Mouse (Mus musculus): Measurements from ENCODE around the gene Cyp24a1. TPM values are rescaled to one million over a fixed set of nuclear protein-coding genes. Genes with fewer than 3 reads are reported as not detected.

The Cyp24a1 gene
- not detected in 2 replicates for polyA plus RNA-seq (2015; fragmentation: Nextera tagmentation; extraction: Ambion mirVana)

- Histone ChIP-seq H3K27ac (no peak within 1 kb of the TSS), H3K9me3 (no peaks in the 10 kb centered on the region), H3K9ac (no peak within 1 kb of the TSS), H3K4me1 (peaks cover 16% of the 10 kb centered on the region), H3K27me3 (peaks cover 81% of the 10 kb centered on the region), H3K36me3 (no peaks in the 10 kb centered on the region), H3K4me2 (peak within 1 kb of the TSS; percentile 55), H3K4me3 (peak within 1 kb of the TSS; percentile 31)
- no peak for ATAC-seq (ENCODE audit: insufficient number of reproducible peaks, insufficient read depth, low FRiP score, low TSS enrichment, low read depth)
- WGBS = under 1% methylated on average over 36 of the region's 36 CpGs
Observed at GRCm38 (mm10) chr2:170497091-170497566, at the start of gene Cyp24a1. Gene Cyp24a1, minus strand, starts transcription at chr2:170497145.

- H3K4me2 ChIP-seq = no peak overlapping the region
- no peak overlapping the region for H3K9ac ChIP-seq
- H3K4me1 ChIP-seq = peaks cover 32% of the 10 kb centered on the region
- H3K36me3 ChIP-seq = no peaks in the 10 kb centered on the region
- no peak overlapping the region for H3K27ac ChIP-seq
- no peak for ATAC-seq (ENCODE audit: insufficient number of reproducible peaks, insufficient read depth, low FRiP score, low TSS enrichment, low read depth)
- no peak overlapping the region for H3K4me3 ChIP-seq
- 55% methylated on average over 4 of the region's 4 CpGs for whole genome bisulfite sequencing
- H3K9me3 ChIP-seq = no peaks in the 10 kb centered on the region
- no peaks in the 10 kb centered on the region for H3K27me3 ChIP-seq
Observed at GRCm38 (mm10) chr2:170545745-170546144, 48.8 kb upstream of the Cyp24a1 start.

GRCm38 (mm10) chr2:170544950-170545349 is 48.0 kb upstream of the Cyp24a1 start:
- H3K27ac ChIP-seq = no peak overlapping the region
- ATAC-seq (ENCODE audit: insufficient number of reproducible peaks, insufficient read depth, low FRiP score, low TSS enrichment, low read depth) = no peak
- H3K9ac ChIP-seq = no peak overlapping the region
- H3K4me2 ChIP-seq = no peak overlapping the region
- H3K9me3 ChIP-seq = no peaks in the 10 kb centered on the region
- H3K36me3 ChIP-seq = no peaks in the 10 kb centered on the region
- no peak overlapping the region for H3K4me3 ChIP-seq
- 76% methylated on average over 7 of the region's 7 CpGs for WGBS
- peaks cover 27% of the 10 kb centered on the region for H3K4me1 ChIP-seq
- H3K27me3 ChIP-seq = no peaks in the 10 kb centered on the region

GRCm38 (mm10) chr2:170544159-170544558 is 47.2 kb upstream of the Cyp24a1 start:
- H3K27me3 ChIP-seq = no peaks in the 10 kb centered on the region
- H3K4me1 ChIP-seq = peaks cover 21% of the 10 kb centered on the region
- H3K27ac ChIP-seq = no peak overlapping the region
- H3K9ac ChIP-seq = no peak overlapping the region
- no peaks in the 10 kb centered on the region for H3K36me3 ChIP-seq
- H3K9me3 ChIP-seq = no peaks in the 10 kb centered on the region
- H3K4me3 ChIP-seq = no peak overlapping the region
- WGBS = 74% methylated on average over 3 of the region's 3 CpGs
- no peak for ATAC-seq (ENCODE audit: insufficient number of reproducible peaks, insufficient read depth, low FRiP score, low TSS enrichment, low read depth)
- H3K4me2 ChIP-seq = no peak overlapping the region

- WGBS = 60% methylated on average over 5 of the region's 5 CpGs
- Histone ChIP-seq H3K4me3 (no peak overlapping the region), H3K9me3 (no peaks in the 10 kb centered on the region), H3K27me3 (no peaks in the 10 kb centered on the region), H3K27ac (no peak overlapping the region), H3K9ac (no peak overlapping the region), H3K4me1 (peaks cover 21% of the 10 kb centered on the region), H3K36me3 (no peaks in the 10 kb centered on the region), H3K4me2 (no peak overlapping the region)
- ATAC-seq (ENCODE audit: insufficient number of reproducible peaks, insufficient read depth, low FRiP score, low TSS enrichment, low read depth) = no peak
Observed at GRCm38 (mm10) chr2:170543625-170544024, 46.7 kb upstream of the Cyp24a1 start.

- Histone ChIP-seq H3K27ac (no peak overlapping the region), H3K9ac (no peak overlapping the region), H3K4me1 (no peaks in the 10 kb centered on the region), H3K4me3 (no peak overlapping the region), H3K36me3 (no peaks in the 10 kb centered on the region), H3K27me3 (no peaks in the 10 kb centered on the region), H3K4me2 (no peak overlapping the region), H3K9me3 (no peaks in the 10 kb centered on the region)
- no peak for ATAC-seq (ENCODE audit: insufficient number of reproducible peaks, insufficient read depth, low FRiP score, low TSS enrichment, low read depth)
- 85% methylated on average over 9 of the region's 9 CpGs for WGBS
Observed at GRCm38 (mm10) chr2:170539211-170539610, 42.3 kb upstream of the Cyp24a1 start.

- Histone ChIP-seq H3K4me2 (no peak overlapping the region), H3K27me3 (no peaks in the 10 kb centered on the region), H3K4me3 (no peak overlapping the region), H3K27ac (no peak overlapping the region), H3K9ac (no peak overlapping the region), H3K36me3 (no peaks in the 10 kb centered on the region), H3K9me3 (no peaks in the 10 kb centered on the region), H3K4me1 (no peaks in the 10 kb centered on the region)
- no peak for ATAC-seq (ENCODE audit: insufficient number of reproducible peaks, insufficient read depth, low FRiP score, low TSS enrichment, low read depth)
Observed at GRCm38 (mm10) chr2:170535841-170536240, 38.9 kb upstream of the Cyp24a1 start.

- Histone ChIP-seq H3K27ac (no peak overlapping the region), H3K9ac (no peak overlapping the region), H3K36me3 (no peaks in the 10 kb centered on the region), H3K9me3 (no peaks in the 10 kb centered on the region), H3K4me3 (no peak overlapping the region), H3K4me2 (no peak overlapping the region), H3K4me1 (no peaks in the 10 kb centered on the region), H3K27me3 (no peaks in the 10 kb centered on the region)
- 83% methylated on average over 11 of the region's 11 CpGs for WGBS
- no peak; the same call in 1 of the 2 replicates for ATAC-seq (ENCODE audit: insufficient number of reproducible peaks, insufficient read depth, low FRiP score, low TSS enrichment, low read depth)
Observed at GRCm38 (mm10) chr2:170534803-170535174, 37.8 kb upstream of the Cyp24a1 start.

GRCm38 (mm10) chr2:170534116-170534802 is 37.3 kb upstream of the Cyp24a1 start:
- Histone ChIP-seq H3K4me1 (no peaks in the 10 kb centered on the region), H3K27me3 (no peaks in the 10 kb centered on the region), H3K9ac (no peak overlapping the region), H3K4me3 (no peak overlapping the region), H3K4me2 (no peak overlapping the region), H3K36me3 (no peaks in the 10 kb centered on the region), H3K9me3 (no peaks in the 10 kb centered on the region), H3K27ac (no peak overlapping the region)
- WGBS = 42% methylated on average over 12 of the region's 12 CpGs
- ATAC-seq (ENCODE audit: insufficient number of reproducible peaks, insufficient read depth, low FRiP score, low TSS enrichment, low read depth) = no peak

GRCm38 (mm10) chr2:170530256-170530655 is 33.3 kb upstream of the Cyp24a1 start:
- no peak for ATAC-seq (ENCODE audit: insufficient number of reproducible peaks, insufficient read depth, low FRiP score, low TSS enrichment, low read depth)
- WGBS = 92% methylated on average over 3 of the region's 3 CpGs
- Histone ChIP-seq H3K27me3 (no peaks in the 10 kb centered on the region), H3K4me2 (no peak overlapping the region), H3K4me3 (no peak overlapping the region), H3K4me1 (no peaks in the 10 kb centered on the region), H3K27ac (no peak overlapping the region), H3K9ac (no peak overlapping the region), H3K9me3 (no peaks in the 10 kb centered on the region), H3K36me3 (no peaks in the 10 kb centered on the region)

GRCm38 (mm10) chr2:170529766-170530165 is 32.8 kb upstream of the Cyp24a1 start:
- Histone ChIP-seq H3K4me3 (no peak overlapping the region), H3K4me1 (no peaks in the 10 kb centered on the region), H3K4me2 (no peak overlapping the region), H3K27me3 (no peaks in the 10 kb centered on the region), H3K36me3 (no peaks in the 10 kb centered on the region), H3K9me3 (no peaks in the 10 kb centered on the region), H3K27ac (no peak overlapping the region), H3K9ac (no peak overlapping the region)
- ATAC-seq (ENCODE audit: insufficient number of reproducible peaks, insufficient read depth, low FRiP score, low TSS enrichment, low read depth) = no peak
- 89% methylated on average over 7 of the region's 7 CpGs for WGBS

GRCm38 (mm10) chr2:170528061-170528460 is 31.1 kb upstream of the Cyp24a1 start:
- Histone ChIP-seq H3K9me3 (no peaks in the 10 kb centered on the region), H3K4me2 (no peak overlapping the region), H3K27me3 (no peaks in the 10 kb centered on the region), H3K4me3 (no peak overlapping the region), H3K27ac (no peak overlapping the region), H3K36me3 (no peaks in the 10 kb centered on the region), H3K4me1 (no peaks in the 10 kb centered on the region), H3K9ac (no peak overlapping the region)
- no peak for ATAC-seq (ENCODE audit: insufficient number of reproducible peaks, insufficient read depth, low FRiP score, low TSS enrichment, low read depth)
- 91% methylated on average over 16 of the region's 16 CpGs for WGBS

Data from embryonic facial prominence, embryonic 13.5 days (tissue).